In genomic region chr8:69957879-69958278, GRCm38 (mm10) we compare ENCODE assay signal across 18 mouse cellular contexts. TPM values are rescaled to one million over a fixed set of nuclear protein-coding genes. Genes with fewer than 3 reads are reported as not detected.
A peak's percentile ranks its signal among the peaks of the same experiment; 100 is the strongest.
DNase-seq lines count a peak whose midpoint lies in the region; ATAC-seq and TF ChIP-seq lines count a peak whose summit lies in the region.
"Had no signal": no experiment of that assay in that cellular context is flagged by ENCODE, and none has a peak within 500 bp of the region (broad histone marks: within the 10 kb centered on the region; RNA-seq: fewer than 3 reads in every experiment).

No protein-coding gene starts in this region.

- no peak overlapping the region for H3K9ac ChIP-seq in heart, embryonic 14.5 days (ENCODE audit: low read length)
- 0 out of 2 replicates have a peak overlapping the region, but pooled peaks have one; percentile 8 for H3K9ac ChIP-seq in lung, embryonic 16.5 days (ENCODE audit: low read length)
- H3K9ac ChIP-seq in intestine, postnatal 0 days (ENCODE audit: low read depth, low read length): 0 out of 2 replicates have a peak overlapping the region, but pooled peaks have one; percentile 13
- H3K9ac ChIP-seq: limb, embryonic 13.5 days had no signal

- H3K4me2 ChIP-seq in heart, embryonic 14.5 days (ENCODE audit: low read length): no peak overlapping the region
- no peak overlapping the region for H3K4me2 ChIP-seq in lung, embryonic 16.5 days (ENCODE audit: low read depth, low read length)
- H3K4me2 ChIP-seq in intestine, postnatal 0 days (replicated peaks; ENCODE audit: low read depth): no peak overlapping the region
- H3K4me2 ChIP-seq: limb, embryonic 13.5 days had no signal

- peak overlapping the region; percentile 25 to 56; a peak in 2 of 4 replicates for H3K27ac ChIP-seq in heart, embryonic 14.5 days (replicated peaks in 1 of 2; ENCODE audit: control insufficient read depth in 1 of 2, insufficient read depth in 1 of 2, low read depth in 2 of 2, low read length in 2 of 2)
- peak overlapping the region; percentile 25; the same call in 1 of the 2 replicates for H3K27ac ChIP-seq in lung, embryonic 16.5 days (ENCODE audit: low read length)
- no peak overlapping the region for H3K27ac ChIP-seq in intestine, postnatal 0 days (ENCODE audit: low read depth, low read length)
- H3K27ac ChIP-seq: hindbrain, embryonic 10.5 days; limb, embryonic 13.5 days; macrophage had no signal

- no peak overlapping the region for H3K4me3 ChIP-seq in heart, embryonic 14.5 days (ENCODE audit: control insufficient read depth in 1 of 2, insufficient read depth in 1 of 2, low read depth in 1 of 2, low read length in 2 of 2)
- no peak overlapping the region for H3K4me3 ChIP-seq in lung, embryonic 16.5 days (ENCODE audit: low read length)
- no peak overlapping the region for H3K4me3 ChIP-seq in lung, adult 2 months (replicated peaks; ENCODE audit: extremely low read depth, low read depth, low read length)
- no peak overlapping the region for H3K4me3 ChIP-seq in intestine, postnatal 0 days (ENCODE audit: low read depth, low read length)
- H3K4me3 ChIP-seq: erythroblast, embryonic 14.5 days; hindbrain, embryonic 10.5 days; limb, embryonic 13.5 days had no signal

- no peaks in the 10 kb centered on the region for H3K9me3 ChIP-seq in heart, embryonic 14.5 days (ENCODE audit: control insufficient read depth, low read length)
- H3K9me3 ChIP-seq in lung, embryonic 16.5 days (ENCODE audit: control insufficient read depth, low read length): no peaks in the 10 kb centered on the region
- H3K9me3 ChIP-seq in intestine, postnatal 0 days (ENCODE audit: control insufficient read depth): no peaks in the 10 kb centered on the region
- H3K9me3 ChIP-seq: hindbrain, embryonic 10.5 days; limb, embryonic 13.5 days had no signal

- H3K36me3 ChIP-seq in heart, embryonic 14.5 days (ENCODE audit: control insufficient read depth, insufficient read depth, low read length): no peaks in the 10 kb centered on the region
- no peaks in the 10 kb centered on the region for H3K36me3 ChIP-seq in lung, embryonic 16.5 days (ENCODE audit: control insufficient read depth, insufficient read depth, low read length)
- H3K36me3 ChIP-seq in intestine, postnatal 0 days (ENCODE audit: control insufficient read depth, insufficient read depth): no peaks in the 10 kb centered on the region

- TF ChIP-seq CTCF in lung, adult 2 months (IDR thresholded peaks at IDR 0.05; ENCODE audit: insufficient read depth, low read length): no peak
- TF ChIP-seq CTCF in intestine, postnatal 0 days (IDR thresholded peaks at IDR 0.05; ENCODE audit: low read depth): no peak

- ATAC-seq in heart, embryonic 14.5 days (ENCODE audit: insufficient number of reproducible peaks, insufficient read depth, low FRiP score, low read depth): no peak
- no peak for ATAC-seq in lung, embryonic 16.5 days (ENCODE audit: low read depth)
- ATAC-seq in intestine, postnatal 0 days: no peak
- ATAC-seq in frontal cortex, adult (ENCODE audit: low TSS enrichment): no peak
- ATAC-seq: inflammation-experienced regulatory T-cells, adult 6 months had no signal

- no peaks in the 10 kb centered on the region for H3K27me3 ChIP-seq in heart, embryonic 14.5 days (ENCODE audit: control insufficient read depth, insufficient read depth, low read length)
- H3K27me3 ChIP-seq in lung, embryonic 16.5 days (ENCODE audit: control insufficient read depth, insufficient read depth, low read depth, low read length): no peaks in the 10 kb centered on the region
- H3K27me3 ChIP-seq in intestine, postnatal 0 days (replicated peaks; ENCODE audit: control insufficient read depth, insufficient read depth, low read length): no peaks in the 10 kb centered on the region
- H3K27me3 ChIP-seq: limb, embryonic 13.5 days had no signal

- peaks cover 26 to 58% of the 10 kb centered on the region in 2 experiments for H3K4me1 ChIP-seq in heart, embryonic 14.5 days (ENCODE audit: control insufficient read depth in 2 of 2, insufficient read depth in 2 of 2, low read length in 2 of 2)
- H3K4me1 ChIP-seq in lung, embryonic 16.5 days (replicated peaks; ENCODE audit: control insufficient read depth, insufficient read depth, low read length): peaks cover 13% of the 10 kb centered on the region
- H3K4me1 ChIP-seq in lung, adult 2 months (ENCODE audit: control insufficient read depth, insufficient read depth, low read length): peaks cover 35% of the 10 kb centered on the region
- H3K4me1 ChIP-seq in intestine, postnatal 0 days (replicated peaks; ENCODE audit: control insufficient read depth, insufficient read depth, low read length): peaks cover 4% of the 10 kb centered on the region; the same call in 1 of the 2 replicates

- TF ChIP-seq POLR2A in lung, adult 2 months (IDR thresholded peaks at IDR 0.05; ENCODE audit: borderline replicate concordance, extremely low read depth, low read depth, low read length): no peak

- intact Hi-C loops in heart, postnatal 36 days (cut with DNase I): no loop called here

- DNase-seq in adrenal gland, postnatal 14 days: peak; percentile 43
- DNase-seq in adrenal gland, postnatal 25 days: no peak
- no peak for DNase-seq in heart, postnatal 36 days
- no peak for DNase-seq in lung, adult 2 months
- DNase-seq: cerebellum, adult 9-10 months; right cerebral cortex, adult 18-20 months; spleen, adult 18-20 months had no signal

RNA-seq across cellular contexts. Expression of gene Gatad2a, which starts 38.3 kb away (rescaled TPM):
- total RNA-seq in adrenal gland, postnatal 14 days (2021): 105 and 111 TPM in 2 replicates
- total RNA-seq in adrenal gland, postnatal 25 days (2021): 95.6 and 104 TPM in 2 replicates
- 52.2 and 53.3 TPM in 2 replicates for polyA plus RNA-seq in heart, embryonic 14.5 days (2014; fragmentation: Nextera tagmentation; extraction: Ambion mirVana)
- 10 to 100 TPM; 31.6 to 36.5 TPM for total RNA-seq in heart, postnatal 36 days (2021)
- polyA plus RNA-seq in lung, embryonic 16.5 days (2015; fragmentation: Nextera tagmentation; extraction: Ambion mirVana): 41.6 and 42.1 TPM in 2 replicates
- polyA plus RNA-seq in lung, adult 2 months (2012; rRNA removed): 78.1 and 81.8 TPM in 2 replicates
- polyA plus RNA-seq in intestine, postnatal 0 days (2015; fragmentation: Nextera tagmentation; extraction: Ambion mirVana): 42.6 and 43.3 TPM in 2 replicates

RNA-seq across cellular contexts. Expression of gene Yjefn3, which starts 55.4 kb away (rescaled TPM):
- 5.7 and 6.7 TPM in 2 replicates for total RNA-seq in adrenal gland, postnatal 14 days (2021)
- total RNA-seq in adrenal gland, postnatal 25 days (2021): 1.7 and 4.5 TPM in 2 replicates
- polyA plus RNA-seq in heart, embryonic 14.5 days (2014; fragmentation: Nextera tagmentation; extraction: Ambion mirVana): 5.6 and 8.4 TPM in 2 replicates
- total RNA-seq in heart, postnatal 36 days (2021): 10 to 100 TPM in 1 of 2 experiments, 1 to 10 TPM in 1; 9.1 to 12.1 TPM
- 4.0 and 4.1 TPM in 2 replicates for polyA plus RNA-seq in lung, embryonic 16.5 days (2015; fragmentation: Nextera tagmentation; extraction: Ambion mirVana)
- 3.5 and 5.3 TPM in 2 replicates for polyA plus RNA-seq in lung, adult 2 months (2012; rRNA removed)
- 2.1 and 2.2 TPM in 2 replicates for polyA plus RNA-seq in intestine, postnatal 0 days (2015; fragmentation: Nextera tagmentation; extraction: Ambion mirVana)
- total RNA-seq: neutrophil, adult 5-6 weeks had no signal
- polyA plus RNA-seq: macrophage had no signal

RNA-seq across cellular contexts. Expression of gene Ndufa13, which starts 55.5 kb away (rescaled TPM):
- total RNA-seq in adrenal gland, postnatal 14 days (2021): 239 and 250 TPM in 2 replicates
- total RNA-seq in adrenal gland, postnatal 25 days (2021): 158 TPM in 2 replicates
- 409 and 446 TPM in 2 replicates for polyA plus RNA-seq in heart, embryonic 14.5 days (2014; fragmentation: Nextera tagmentation; extraction: Ambion mirVana)
- total RNA-seq in heart, postnatal 36 days (2021): 100 to 1,000 TPM; 451 to 482 TPM
- 176 and 179 TPM in 2 replicates for polyA plus RNA-seq in lung, embryonic 16.5 days (2015; fragmentation: Nextera tagmentation; extraction: Ambion mirVana)
- 96.8 and 103 TPM in 2 replicates for polyA plus RNA-seq in lung, adult 2 months (2012; rRNA removed)
- 310 and 317 TPM in 2 replicates for polyA plus RNA-seq in intestine, postnatal 0 days (2015; fragmentation: Nextera tagmentation; extraction: Ambion mirVana)

RNA-seq across cellular contexts. Expression of gene Tssk6, which starts 55.9 kb away (rescaled TPM):
- 0.83 and 0.85 TPM in 2 replicates for total RNA-seq in adrenal gland, postnatal 14 days (2021)
- total RNA-seq in adrenal gland, postnatal 25 days (2021): 0.24 TPM in 1 of 2 replicates, not detected in the other
- 1.5 and 1.8 TPM in 2 replicates for polyA plus RNA-seq in heart, embryonic 14.5 days (2014; fragmentation: Nextera tagmentation; extraction: Ambion mirVana)
- not detected for total RNA-seq in heart, postnatal 36 days (2021)
- 2.0 and 2.7 TPM in 2 replicates for polyA plus RNA-seq in lung, embryonic 16.5 days (2015; fragmentation: Nextera tagmentation; extraction: Ambion mirVana)
- polyA plus RNA-seq in lung, adult 2 months (2012; rRNA removed): 0.70 and 1.0 TPM in 2 replicates
- 1.2 and 2.3 TPM in 2 replicates for polyA plus RNA-seq in intestine, postnatal 0 days (2015; fragmentation: Nextera tagmentation; extraction: Ambion mirVana)
- total RNA-seq: left cerebral cortex, adult 18-20 months had no signal
